8 mouse cellular contexts compared by ENCODE assay signal in genomic region chr8:70791975-70792691, GRCm38 (mm10). TPM values are rescaled to one million over a fixed set of nuclear protein-coding genes. Genes with fewer than 3 reads are reported as not detected.
DNase-seq lines count a peak whose midpoint lies in the region; ATAC-seq lines count a peak whose summit lies in the region.

No protein-coding gene starts in this region.

- peak; percentile 99 for DNase-seq in MN1 (ENCODE audit: low spot score)
- peak; percentile 91 for DNase-seq in cerebellum, adult 9-10 months
- DNase-seq in frontal cortex, adult 2 months (ENCODE audit: extremely low spot score in 1 of 2, low spot score in 1 of 2) = peak; percentile 92 to 97
- DNase-seq in layer of hippocampus, postnatal 14 days (ENCODE audit: low spot score in 2 of 2) = peak; percentile 96 to 98
- peak; percentile 99 for DNase-seq in lung, postnatal 14 days
- DNase-seq in retina, adult 2 months (ENCODE audit: low read depth, low spot score) = peak; percentile 95
- DNase-seq in thymus, postnatal 36 days = peak; percentile 99 to 100

- peak; percentile 88 for ATAC-seq in hindbrain, embryonic 12.5 days (ENCODE audit: low FRiP score)

- peak overlapping the region; percentile 60 for H3K4me2 ChIP-seq in hindbrain, embryonic 12.5 days (replicated peaks)

- WGBS in hindbrain, embryonic 12.5 days = 6% methylated on average over 58 of the region's 58 CpGs

- H3K27me3 ChIP-seq in hindbrain, embryonic 12.5 days = peaks cover 26% of the 10 kb centered on the region

- H3K27ac ChIP-seq in hindbrain, embryonic 12.5 days = peak overlapping the region; percentile 91

- H3K4me3 ChIP-seq in hindbrain, embryonic 12.5 days = peak overlapping the region; percentile 66

- H3K9ac ChIP-seq in hindbrain, embryonic 12.5 days = peak overlapping the region; percentile 85

- H3K4me1 ChIP-seq in hindbrain, embryonic 12.5 days = peaks cover 47% of the 10 kb centered on the region

- H3K9me3 ChIP-seq in hindbrain, embryonic 12.5 days (replicated peaks) = no peaks in the 10 kb centered on the region

- H3K36me3 ChIP-seq in hindbrain, embryonic 12.5 days = peaks cover 18% of the 10 kb centered on the region

RNA-seq across cellular contexts. Expression of gene Mast3, which starts 12.7 kb away (rescaled TPM):
- polyA plus RNA-seq in frontal cortex, adult 2 months (2012; rRNA removed) = 178 and 202 TPM in 2 replicates
- polyA plus RNA-seq in hindbrain, embryonic 12.5 days (2016; fragmentation: Nextera tagmentation; extraction: Ambion mirVana) = 16.0 and 17.7 TPM in 2 replicates
- 100 to 1,000 TPM; 295 to 297 TPM for total RNA-seq in layer of hippocampus, postnatal 14 days (2021)

RNA-seq across cellular contexts. Expression of gene Pik3r2, which starts 15.6 kb away (rescaled TPM):
- polyA plus RNA-seq in frontal cortex, adult 2 months (2012; rRNA removed) = 180 and 183 TPM in 2 replicates
- polyA plus RNA-seq in hindbrain, embryonic 12.5 days (2016; fragmentation: Nextera tagmentation; extraction: Ambion mirVana) = 84.5 and 85.5 TPM in 2 replicates
- total RNA-seq in layer of hippocampus, postnatal 14 days (2021) = 100 to 1,000 TPM; 164 to 178 TPM

RNA-seq across cellular contexts. Expression of gene Il12rb1, which starts 16.1 kb away (rescaled TPM):
- polyA plus RNA-seq in frontal cortex, adult 2 months (2012; rRNA removed) = 0.48 and 0.71 TPM in 2 replicates
- not detected in 2 replicates for polyA plus RNA-seq in hindbrain, embryonic 12.5 days (2016; fragmentation: Nextera tagmentation; extraction: Ambion mirVana)
- 1 to 10 TPM; 1.5 TPM for total RNA-seq in layer of hippocampus, postnatal 14 days (2021)

RNA-seq across cellular contexts. Expression of gene Mpv17l2, which starts 31.4 kb away (rescaled TPM):
- 47.6 and 60.6 TPM in 2 replicates for polyA plus RNA-seq in frontal cortex, adult 2 months (2012; rRNA removed)
- polyA plus RNA-seq in hindbrain, embryonic 12.5 days (2016; fragmentation: Nextera tagmentation; extraction: Ambion mirVana) = 38.2 and 38.3 TPM in 2 replicates
- 10 to 100 TPM; 47.6 to 52.2 TPM for total RNA-seq in layer of hippocampus, postnatal 14 days (2021)

RNA-seq across cellular contexts. Expression of gene Rab3a, which starts 37.7 kb away (rescaled TPM):
- 1,054 and 1,113 TPM in 2 replicates for polyA plus RNA-seq in frontal cortex, adult 2 months (2012; rRNA removed)
- 126 and 134 TPM in 2 replicates for polyA plus RNA-seq in hindbrain, embryonic 12.5 days (2016; fragmentation: Nextera tagmentation; extraction: Ambion mirVana)
- 100 to 1,000 TPM; 793 to 809 TPM for total RNA-seq in layer of hippocampus, postnatal 14 days (2021)

Comparison
In these comparisons a context has a peak if more than half of its experiments do, and no peak if none do; other contexts are left out.
1. Peak in every context shown above with its lines: DNase-seq, ATAC-seq, H3K4me3 ChIP-seq and H3K27ac ChIP-seq.